Mouse (Mus musculus): ENCODE measurements around the gene Orm1.

- no peak for TF ChIP-seq CTCF (IDR thresholded peaks at IDR 0.05; ENCODE audit: insufficient read depth, low read length)
- TF ChIP-seq POLR2A (IDR thresholded peaks at IDR 0.05; ENCODE audit: borderline replicate concordance, extremely low read depth, low read depth, low read length): no peak
Measured at GRCm38 (mm10) chr4:63370897-63371296, 26.5 kb downstream of the Orm1 start.

Measured in lung, adult 2 months (tissue).